Mouse (Mus musculus) ES-E14 (cell line): ENCODE measurements at regions not wholly inside any gene's neighbourhood (a gene's known extent, or its start where the extent isn't known, plus 50 kb on each side); places are given as distances from the start of the nearest gene placed in this dataset.

Source experiments
- CHD2 ChIP-seq: IDR thresholded peaks from 2 replicates; pipeline ENCODE4 v1.6.1; 2014; ENCODE audit warnings: mild to moderate bottlenecking, low read depth, low read length, inconsistent platforms
- HCFC1 ChIP-seq: IDR thresholded peaks from 2 replicates; pipeline ENCODE4 v1.6.1; 2012; ENCODE audit warnings: low read length, inconsistent platforms, borderline replicate concordance; ENCODE audit not compliant: insufficient read depth
- MAFK ChIP-seq: IDR thresholded peaks from 2 replicates; pipeline ENCODE4 v1.6.1; 2014; ENCODE audit warnings: mild to moderate bottlenecking, low read depth, low read length, inconsistent platforms; ENCODE audit not compliant: insufficient read depth
- ZNF384 ChIP-seq: IDR thresholded peaks from 2 replicates; pipeline ENCODE4 v1.6.1; 2012; ENCODE audit warnings: low read depth, low read length, inconsistent platforms

- TF ChIP-seq HCFC1 (no peak), MAFK (no peak), CHD2 (no peak), ZNF384 (no peak)
Observed at GRCm38 (mm10) chr3:17801479-17801878, 146.7 kb upstream of the Cypt12 start.
